Mouse (Mus musculus): ENCODE measurements at regions not wholly inside any gene's neighbourhood (a gene's known extent, or its start where the extent isn't known, plus 50 kb on each side); places are given as distances from the start of the nearest gene placed in this dataset.

- no peaks in the 10 kb centered on the region for H3K4me1 ChIP-seq (ENCODE audit: insufficient read depth, low read depth, low read length)
- TF ChIP-seq EP300 (IDR thresholded peaks at IDR 0.05) (peak; percentile 77), CTCF (IDR thresholded peaks at IDR 0.05) (no peak)
- no peak overlapping the region for H3K9ac ChIP-seq (replicated peaks; ENCODE audit: low read depth)
- H3K4me2 ChIP-seq (replicated peaks; ENCODE audit: low read depth, low read length) = no peak overlapping the region
- WGBS = 54% methylated on average over 5 of the region's 5 CpGs
- H3K27me3 ChIP-seq (replicated peaks; ENCODE audit: insufficient read depth, low read length) = no peaks in the 10 kb centered on the region
- no peak overlapping the region for H3K27ac ChIP-seq (ENCODE audit: low read length)
- H3K4me3 ChIP-seq (ENCODE audit: low read depth, low read length) = no peak overlapping the region
- no peaks in the 10 kb centered on the region for H3K9me3 ChIP-seq (ENCODE audit: low read length)
- DNase-seq (ENCODE audit: low spot score) (peak; percentile 77), ATAC-seq (peak; percentile 82)
- H3K36me3 ChIP-seq (ENCODE audit: insufficient read depth, low read length) = no peaks in the 10 kb centered on the region
Measured at GRCm38 (mm10) chr7:72971506-72972267, 403.6 kb upstream of the Rgma start.

DNA sequence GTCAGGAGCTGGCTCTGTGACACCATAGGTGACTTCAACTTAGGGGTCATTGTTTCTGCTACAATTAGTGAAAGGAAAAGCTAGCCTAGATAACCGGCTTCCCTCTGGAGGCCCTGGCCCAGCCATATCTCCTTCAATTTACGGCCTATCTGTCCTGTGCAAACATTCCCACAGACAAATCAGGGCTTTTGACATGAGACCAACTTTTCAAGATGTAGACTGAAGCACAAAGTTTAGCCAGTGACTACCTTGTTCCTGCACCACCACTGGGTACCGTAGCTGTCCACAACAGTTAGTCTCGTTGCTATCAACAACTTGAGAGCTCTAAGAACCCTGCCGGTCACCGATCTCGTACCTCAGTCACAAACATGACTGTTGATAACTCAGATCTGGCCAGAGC, 402.9 kb upstream of the Rgma start:
- no peak overlapping the region for H3K27ac ChIP-seq (ENCODE audit: low read length)
- H3K36me3 ChIP-seq (ENCODE audit: insufficient read depth, low read length) = no peaks in the 10 kb centered on the region
- ATAC-seq = no peak
- no peak for TF ChIP-seq EP300 (IDR thresholded peaks at IDR 0.05)
- no peak for TF ChIP-seq CTCF (IDR thresholded peaks at IDR 0.05)
- H3K9me3 ChIP-seq (ENCODE audit: low read length) = no peaks in the 10 kb centered on the region
- 50% methylated on average over 7 of the region's 7 CpGs for WGBS
- no peak overlapping the region for H3K4me2 ChIP-seq (replicated peaks; ENCODE audit: low read depth, low read length)
- no peaks in the 10 kb centered on the region for H3K4me1 ChIP-seq (ENCODE audit: insufficient read depth, low read depth, low read length)
- no peak overlapping the region for H3K4me3 ChIP-seq (ENCODE audit: low read depth, low read length)
- no peak overlapping the region for H3K9ac ChIP-seq (replicated peaks; ENCODE audit: low read depth)
- H3K27me3 ChIP-seq (replicated peaks; ENCODE audit: insufficient read depth, low read length) = no peaks in the 10 kb centered on the region
- no peak for DNase-seq (ENCODE audit: low spot score)

- H3K27ac ChIP-seq (ENCODE audit: low read length) = no peak overlapping the region
- no peak for ATAC-seq
- H3K27me3 ChIP-seq (replicated peaks; ENCODE audit: insufficient read depth, low read length) = no peaks in the 10 kb centered on the region
- H3K9me3 ChIP-seq (ENCODE audit: low read length) = no peaks in the 10 kb centered on the region
- no peak for DNase-seq (ENCODE audit: low spot score)
- H3K36me3 ChIP-seq (ENCODE audit: insufficient read depth, low read length) = no peaks in the 10 kb centered on the region
- no peak overlapping the region for H3K4me3 ChIP-seq (ENCODE audit: low read depth, low read length)
- no peak for TF ChIP-seq EP300 (IDR thresholded peaks at IDR 0.05)
- TF ChIP-seq CTCF (IDR thresholded peaks at IDR 0.05) = no peak
- WGBS = 54% methylated on average over 3 of the region's 3 CpGs
- no peak overlapping the region for H3K9ac ChIP-seq (replicated peaks; ENCODE audit: low read depth)
- H3K4me2 ChIP-seq (replicated peaks; ENCODE audit: low read depth, low read length) = no peak overlapping the region
- H3K4me1 ChIP-seq (ENCODE audit: insufficient read depth, low read depth, low read length) = no peaks in the 10 kb centered on the region
Measured at GRCm38 (mm10) chr7:72973771-72974170, 401.5 kb upstream of the Rgma start.

DNA sequence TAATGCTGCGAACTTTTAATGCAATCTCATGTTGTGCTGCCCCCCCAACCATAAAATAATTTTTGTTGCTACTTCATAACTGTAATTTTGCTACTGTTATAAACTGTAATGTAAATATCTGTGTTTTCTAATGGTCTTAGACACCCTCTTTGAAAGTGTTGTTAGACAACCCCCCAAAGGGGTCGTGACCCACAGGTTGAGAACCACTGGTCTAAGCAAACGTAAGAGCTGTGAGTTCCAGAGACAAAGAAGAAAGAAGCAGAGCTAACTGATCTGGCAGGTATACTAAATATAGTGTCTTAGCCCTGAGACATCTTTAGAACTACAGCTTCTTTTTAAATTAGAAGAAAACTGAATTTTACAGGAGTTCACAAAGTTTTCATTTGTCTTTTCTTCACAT, 400.9 kb upstream of the Rgma start:
- Histone ChIP-seq H3K4me2 (replicated peaks; ENCODE audit: low read depth, low read length) (no peak overlapping the region), H3K9me3 (ENCODE audit: low read length) (no peaks in the 10 kb centered on the region), H3K9ac (replicated peaks; ENCODE audit: low read depth) (no peak overlapping the region), H3K27ac (ENCODE audit: low read length) (no peak overlapping the region), H3K4me3 (ENCODE audit: low read depth, low read length) (no peak overlapping the region), H3K36me3 (ENCODE audit: insufficient read depth, low read length) (no peaks in the 10 kb centered on the region), H3K4me1 (ENCODE audit: insufficient read depth, low read depth, low read length) (no peaks in the 10 kb centered on the region), H3K27me3 (replicated peaks; ENCODE audit: insufficient read depth, low read length) (no peaks in the 10 kb centered on the region)
- ATAC-seq (no peak), DNase-seq (ENCODE audit: low spot score) (no peak)
- TF ChIP-seq CTCF (IDR thresholded peaks at IDR 0.05) (no peak), EP300 (IDR thresholded peaks at IDR 0.05) (no peak)
- WGBS = 83% methylated on average over 3 of the region's 3 CpGs

- Histone ChIP-seq H3K27ac (ENCODE audit: low read length) (no peak overlapping the region), H3K4me2 (replicated peaks; ENCODE audit: low read depth, low read length) (no peak overlapping the region), H3K36me3 (ENCODE audit: insufficient read depth, low read length) (no peaks in the 10 kb centered on the region), H3K9ac (replicated peaks; ENCODE audit: low read depth) (no peak overlapping the region), H3K27me3 (replicated peaks; ENCODE audit: insufficient read depth, low read length) (no peaks in the 10 kb centered on the region), H3K4me1 (ENCODE audit: insufficient read depth, low read depth, low read length) (no peaks in the 10 kb centered on the region), H3K9me3 (ENCODE audit: low read length) (no peaks in the 10 kb centered on the region), H3K4me3 (ENCODE audit: low read depth, low read length) (no peak overlapping the region)
- ATAC-seq (no peak), DNase-seq (ENCODE audit: low spot score) (no peak)
- 31% methylated on average over 8 of the region's 8 CpGs for WGBS
- TF ChIP-seq CTCF (IDR thresholded peaks at IDR 0.05) = no peak
- TF ChIP-seq EP300 (IDR thresholded peaks at IDR 0.05) = no peak
Measured at GRCm38 (mm10) chr7:72990559-72991429, 384.5 kb upstream of the Rgma start.

GRCm38 (mm10) chr7:72998374-72998773, 376.9 kb upstream of the Rgma start:
- Histone ChIP-seq H3K4me1 (ENCODE audit: insufficient read depth, low read depth, low read length) (no peaks in the 10 kb centered on the region), H3K27me3 (replicated peaks; ENCODE audit: insufficient read depth, low read length) (no peaks in the 10 kb centered on the region), H3K9me3 (ENCODE audit: low read length) (no peaks in the 10 kb centered on the region), H3K27ac (ENCODE audit: low read length) (no peak overlapping the region), H3K36me3 (ENCODE audit: insufficient read depth, low read length) (no peaks in the 10 kb centered on the region), H3K4me2 (replicated peaks; ENCODE audit: low read depth, low read length) (no peak overlapping the region), H3K4me3 (ENCODE audit: low read depth, low read length) (no peak overlapping the region), H3K9ac (replicated peaks; ENCODE audit: low read depth) (no peak overlapping the region)
- DNase-seq (ENCODE audit: low spot score) = no peak
- ATAC-seq = no peak
- 70% methylated on average over 5 of the region's 5 CpGs for WGBS
- no peak for TF ChIP-seq EP300 (IDR thresholded peaks at IDR 0.05)
- TF ChIP-seq CTCF (IDR thresholded peaks at IDR 0.05) = no peak
